8 mouse cellular contexts compared by ENCODE assay signal in the genomic region with DNA sequence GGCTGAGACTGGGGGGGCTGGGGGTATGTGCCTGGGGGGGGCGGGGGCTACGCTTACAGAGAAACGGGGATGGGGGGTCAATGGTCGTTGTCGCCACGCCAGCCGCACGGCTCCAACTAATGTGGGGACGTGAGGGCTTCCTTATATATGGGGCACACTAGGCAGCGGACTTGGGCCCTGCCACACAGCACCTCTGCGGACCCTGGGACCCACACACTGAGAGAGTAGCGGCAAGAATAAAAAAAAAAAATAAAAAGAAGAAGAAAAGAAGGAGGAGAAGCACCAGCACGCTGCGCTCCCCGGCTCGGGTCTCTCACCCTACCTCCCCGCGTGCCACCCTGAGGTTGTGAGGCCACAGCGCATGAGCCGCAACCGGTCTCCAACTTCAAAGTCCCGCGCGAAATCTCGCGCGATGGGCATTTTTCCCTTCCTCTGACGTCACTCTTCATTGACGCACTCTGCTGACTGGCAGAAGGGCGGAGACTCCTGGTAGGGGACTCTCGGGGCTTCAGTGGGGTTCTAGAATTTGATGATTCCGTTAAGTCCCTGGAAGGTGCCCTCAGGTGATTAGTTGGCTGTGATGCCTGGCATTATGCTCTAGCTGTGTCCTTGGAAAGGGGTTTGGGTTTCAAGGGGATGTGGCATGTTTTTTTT. TPM values are rescaled to one million over a fixed set of nuclear protein-coding genes. Genes with fewer than 3 reads are reported as not detected.
DNase-seq lines count a peak whose midpoint lies in the region; ATAC-seq and TF ChIP-seq lines count a peak whose summit lies in the region.

No protein-coding gene starts in this region.

- TF ChIP-seq EP300 in CH12.LX (IDR thresholded peaks at IDR 0.05; ENCODE audit: low read length), result no peak
- peak; percentile 57; the same call in 1 of the 2 replicates for TF ChIP-seq EP300 in heart, postnatal 0 days (IDR thresholded peaks at IDR 0.05; ENCODE audit: low read depth)

- H3K9me3 ChIP-seq in CH12.LX (replicated peaks; ENCODE audit: low read length), result no peaks in the 10 kb centered on the region
- H3K9me3 ChIP-seq in forebrain, embryonic 11.5 days (ENCODE audit: control insufficient read depth, low read length), result no peaks in the 10 kb centered on the region
- H3K9me3 ChIP-seq in heart, postnatal 0 days (replicated peaks; ENCODE audit: control insufficient read depth, low read length), result no peaks in the 10 kb centered on the region
- H3K9me3 ChIP-seq in liver, embryonic 16.5 days (replicated peaks; ENCODE audit: control insufficient read depth, low read length), result no peaks in the 10 kb centered on the region
- no peaks in the 10 kb centered on the region for H3K9me3 ChIP-seq in neural tube, embryonic 13.5 days

- TF ChIP-seq RAD21 in CH12.LX (IDR thresholded peaks at IDR 0.05; ENCODE audit: low read depth, low read length), result no peak

- in situ Hi-C loops in CH12.LX (cut with MboI; ENCODE audit: low pct_ligation_motif_present, low pct_unique_long_range_greater_than_20kb, low sequenced_read_pairs), result loop anchor here (10.0 to 25.0 kb wide), 2 partner anchors 78 to 141 kb away; no protein-coding TSS in a partner anchor

- peak; percentile 87 for DNase-seq in CH12.LX (ENCODE audit: extremely low read depth)
- DNase-seq in c-Kit-positive CD71-positive TER-119-negative erythroid progenitor cells, embryonic 14.5 days (ENCODE audit: low read depth), result peak; percentile 80
- DNase-seq in forebrain, embryonic 11.5 days (ENCODE audit: low spot score), result peak; percentile 91
- peak; percentile 89 for DNase-seq in heart, postnatal 0 days (ENCODE audit: low spot score)
- DNase-seq in kidney, postnatal 4 days, result peak; percentile 90 to 93

- 17% methylated on average over 31 of the region's 32 CpGs for WGBS in forebrain, embryonic 11.5 days
- WGBS in heart, postnatal 0 days, result 14% methylated on average over 30 of the region's 32 CpGs
- WGBS in liver, embryonic 16.5 days (ENCODE audit: insufficient replicate concordance), result 12% methylated on average over 32 of the region's 32 CpGs
- WGBS in neural tube, embryonic 13.5 days, result 16% methylated on average over 31 of the region's 32 CpGs

- peak; percentile 97 for TF ChIP-seq POLR2A in CH12.LX (IDR thresholded peaks at IDR 0.05; ENCODE audit: low read depth, low read length)
- peak; percentile 83 for TF ChIP-seq POLR2A in testis, adult 2 months (IDR thresholded peaks at IDR 0.05; ENCODE audit: control insufficient read depth, low read depth, low read length)

- H3K27ac ChIP-seq in CH12.LX (ENCODE audit: insufficient read depth, low read depth), result peak overlapping the region; percentile 55; the same call in 1 of the 2 replicates
- 0 out of 2 replicates have a peak overlapping the region, but pooled peaks have one; percentile 37 for H3K27ac ChIP-seq in forebrain, embryonic 11.5 days (ENCODE audit: low read depth, low read length)
- peak overlapping the region; percentile 78 for H3K27ac ChIP-seq in heart, postnatal 0 days (ENCODE audit: low read depth)
- peak overlapping the region; percentile 48 for H3K27ac ChIP-seq in liver, embryonic 16.5 days (ENCODE audit: low read length)
- H3K27ac ChIP-seq in neural tube, embryonic 13.5 days (replicated peaks), result peak overlapping the region; percentile 88
- H3K27ac ChIP-seq in testis, adult 2 months (ENCODE audit: control insufficient read depth, insufficient read depth, low read depth, low read length), result peak overlapping the region; percentile 74

- peak overlapping the region; percentile 78; the same call in 1 of the 2 replicates for H3K4me2 ChIP-seq in CH12.LX (ENCODE audit: insufficient read depth, low read depth, poor library complexity, severe bottlenecking)
- peak overlapping the region; percentile 59 for H3K4me2 ChIP-seq in forebrain, embryonic 11.5 days (ENCODE audit: low read depth, low read length, severe bottlenecking)
- peak overlapping the region; percentile 89 for H3K4me2 ChIP-seq in heart, postnatal 0 days (ENCODE audit: low read depth, low read length)
- H3K4me2 ChIP-seq in liver, embryonic 16.5 days (ENCODE audit: low read depth, low read length), result peak overlapping the region; percentile 75
- peak overlapping the region; percentile 55 for H3K4me2 ChIP-seq in neural tube, embryonic 13.5 days

- peak overlapping the region; percentile 64 to 98 (median 68) for H3K4me3 ChIP-seq in CH12.LX (replicated peaks in 1 of 3; ENCODE audit: low read depth in 2 of 3, low read length in 2 of 3, poor library complexity in 1 of 3)
- peak overlapping the region; percentile 51 for H3K4me3 ChIP-seq in forebrain, embryonic 11.5 days (ENCODE audit: low read depth, low read length)
- peak overlapping the region; percentile 59 for H3K4me3 ChIP-seq in heart, postnatal 0 days (ENCODE audit: low read depth, low read length)
- H3K4me3 ChIP-seq in liver, embryonic 16.5 days (ENCODE audit: low read depth, low read length), result peak overlapping the region; percentile 72
- peak overlapping the region; percentile 56 for H3K4me3 ChIP-seq in neural tube, embryonic 13.5 days
- peak overlapping the region; percentile 84 for H3K4me3 ChIP-seq in testis, adult 2 months (ENCODE audit: control insufficient read depth, low read depth, low read length)

- no peaks in the 10 kb centered on the region for H3K36me3 ChIP-seq in CH12.LX (replicated peaks in 1 of 2; ENCODE audit: control insufficient read depth in 1 of 2, insufficient read depth in 1 of 2, low read length in 1 of 2)
- H3K36me3 ChIP-seq in forebrain, embryonic 11.5 days (ENCODE audit: control insufficient read depth, insufficient read depth, low read length), result no peaks in the 10 kb centered on the region
- H3K36me3 ChIP-seq in heart, postnatal 0 days (replicated peaks; ENCODE audit: control insufficient read depth, insufficient read depth, low read length), result no peaks in the 10 kb centered on the region
- no peaks in the 10 kb centered on the region for H3K36me3 ChIP-seq in liver, embryonic 16.5 days (ENCODE audit: control insufficient read depth, insufficient read depth)
- no peaks in the 10 kb centered on the region for H3K36me3 ChIP-seq in neural tube, embryonic 13.5 days
- H3K36me3 ChIP-seq in testis, adult 2 months (ENCODE audit: control insufficient read depth, insufficient read depth, low read length), result no peaks in the 10 kb centered on the region

- ATAC-seq in forebrain, embryonic 11.5 days (replicated peaks; ENCODE audit: low FRiP score), result peak; percentile 93
- ATAC-seq in heart, postnatal 0 days (ENCODE audit: insufficient read depth, low read depth), result peak; percentile 95
- peak; percentile 95 for ATAC-seq in liver, embryonic 16.5 days (ENCODE audit: low read depth)
- peak; percentile 92 for ATAC-seq in neural tube, embryonic 13.5 days (ENCODE audit: low read depth)

- peaks cover 27% of the 10 kb centered on the region for H3K79me2 ChIP-seq in CH12.LX (replicated peaks; ENCODE audit: control insufficient read depth, extremely low read depth, insufficient read depth, poor library complexity, severe bottlenecking)

- dilution Hi-C loops in CH12.LX (cut with MboI; ENCODE audit: extremely low pct_ligation_motif_present, extremely low pct_unique_long_range_greater_than_20kb, low sequenced_read_pairs), result no loop called here

- peak overlapping the region; percentile 88 for H3K9ac ChIP-seq in CH12.LX (ENCODE audit: insufficient read depth, low read depth)
- H3K9ac ChIP-seq in forebrain, embryonic 11.5 days (ENCODE audit: low read length), result peak overlapping the region; percentile 66
- H3K9ac ChIP-seq in heart, postnatal 0 days (replicated peaks; ENCODE audit: low read depth, low read length), result peak overlapping the region; percentile 57
- H3K9ac ChIP-seq in liver, embryonic 16.5 days (ENCODE audit: low read depth, low read length), result peak overlapping the region; percentile 72
- H3K9ac ChIP-seq in neural tube, embryonic 13.5 days, result peak overlapping the region; percentile 81

- H3K27me3 ChIP-seq in CH12.LX (replicated peaks), result no peaks in the 10 kb centered on the region
- no peaks in the 10 kb centered on the region for H3K27me3 ChIP-seq in forebrain, embryonic 11.5 days (ENCODE audit: control insufficient read depth, insufficient read depth, low read length)
- no peaks in the 10 kb centered on the region for H3K27me3 ChIP-seq in heart, postnatal 0 days (ENCODE audit: control insufficient read depth, insufficient read depth, low read length)
- H3K27me3 ChIP-seq in liver, embryonic 16.5 days (ENCODE audit: control insufficient read depth, insufficient read depth, low read depth, low read length), result no peaks in the 10 kb centered on the region
- no peaks in the 10 kb centered on the region for H3K27me3 ChIP-seq in neural tube, embryonic 13.5 days
- no peaks in the 10 kb centered on the region for H3K27me3 ChIP-seq in testis, adult 2 months (ENCODE audit: control insufficient read depth, insufficient read depth, low read length)

- no peak for TF ChIP-seq CTCF in CH12.LX (conservative IDR thresholded peaks at IDR 0.05 in 1 of 2, IDR thresholded peaks at IDR 0.05 in 1 of 2; ENCODE audit: low read depth in 2 of 2, low read length in 2 of 2)
- no peak for TF ChIP-seq CTCF in heart, postnatal 0 days (IDR thresholded peaks at IDR 0.05; ENCODE audit: low read depth)
- TF ChIP-seq CTCF in testis, adult 2 months (IDR thresholded peaks at IDR 0.05; ENCODE audit: control insufficient read depth, insufficient read depth, insufficient replicate concordance, low read depth, low read length), result no peak

- no peaks in the 10 kb centered on the region for H3K4me1 ChIP-seq in CH12.LX (ENCODE audit: control insufficient read depth in 1 of 2, insufficient read depth in 2 of 2)
- H3K4me1 ChIP-seq in forebrain, embryonic 11.5 days (replicated peaks; ENCODE audit: control insufficient read depth, insufficient read depth, low read length), result no peaks in the 10 kb centered on the region
- no peaks in the 10 kb centered on the region for H3K4me1 ChIP-seq in heart, postnatal 0 days (ENCODE audit: control insufficient read depth, insufficient read depth)
- peaks cover 6% of the 10 kb centered on the region; the same call in 1 of the 2 replicates for H3K4me1 ChIP-seq in liver, embryonic 16.5 days (ENCODE audit: control insufficient read depth, low read depth, low read length)
- 0 out of 2 replicates have a peak, but pooled peaks cover 11% of the 10 kb centered on the region for H3K4me1 ChIP-seq in neural tube, embryonic 13.5 days (replicated peaks)
- H3K4me1 ChIP-seq in testis, adult 2 months (ENCODE audit: control insufficient read depth, insufficient read depth, low read length), result 0 out of 2 replicates have a peak, but pooled peaks cover 3% of the 10 kb centered on the region

RNA-seq across cellular contexts. Expression of a gene that starts 0.5 kb away (rescaled TPM):
- total RNA-seq in CH12.LX (2012; rRNA removed), result 7.0 and 10.1 TPM in 2 replicates
- 19.5 and 22.5 TPM in 2 replicates for total RNA-seq in CH12.LX (2014; rRNA removed)
- polyA plus RNA-seq in CH12.LX (2012; ENCODE audit: insufficient read length, low read depth), result 18.8 and 19.7 TPM in 2 replicates
- 4.7 and 4.9 TPM in 2 replicates for polyA plus RNA-seq in forebrain, embryonic 11.5 days (2014; fragmentation: Nextera tagmentation; extraction: Ambion mirVana)
- 0.62 and 5.7 TPM in 2 replicates for total RNA-seq in heart, postnatal 0 days (2014; rRNA removed; ENCODE audit: low replicate concordance)
- polyA plus RNA-seq in heart, postnatal 0 days (2015; fragmentation: Nextera tagmentation; extraction: Ambion mirVana), result 0.44 and 0.51 TPM in 2 replicates
- 0.47 and 0.51 TPM in 2 replicates for polyA plus RNA-seq in liver, embryonic 16.5 days (2015; fragmentation: Nextera tagmentation; extraction: Ambion mirVana)
- polyA plus RNA-seq in neural tube, embryonic 13.5 days (2015; fragmentation: Nextera tagmentation; extraction: Ambion mirVana), result 13.6 and 15.5 TPM in 2 replicates
- polyA plus RNA-seq in testis, adult 2 months (2012; rRNA removed), result 0.54 and 0.61 TPM in 2 replicates

RNA-seq across cellular contexts. Expression of a gene that starts 29.3 kb away (rescaled TPM):
- total RNA-seq in CH12.LX (2012; rRNA removed) (18.6 and 26.7 TPM in 2 replicates), CH12.LX (2014; rRNA removed) (61.2 and 70.3 TPM in 2 replicates)
- 47.9 and 53.0 TPM in 2 replicates for polyA plus RNA-seq in CH12.LX (2012; ENCODE audit: insufficient read length, low read depth)
- 35.5 and 36.2 TPM in 2 replicates for polyA plus RNA-seq in forebrain, embryonic 11.5 days (2014; fragmentation: Nextera tagmentation; extraction: Ambion mirVana)
- total RNA-seq in heart, postnatal 0 days (2014; rRNA removed; ENCODE audit: low replicate concordance), result 16.6 and 19.0 TPM in 2 replicates
- 10.5 and 10.7 TPM in 2 replicates for polyA plus RNA-seq in heart, postnatal 0 days (2015; fragmentation: Nextera tagmentation; extraction: Ambion mirVana)
- 12.2 and 13.4 TPM in 2 replicates for polyA plus RNA-seq in liver, embryonic 16.5 days (2015; fragmentation: Nextera tagmentation; extraction: Ambion mirVana)
- 23.9 and 29.0 TPM in 2 replicates for polyA plus RNA-seq in neural tube, embryonic 13.5 days (2015; fragmentation: Nextera tagmentation; extraction: Ambion mirVana)
- 3.7 and 4.7 TPM in 2 replicates for polyA plus RNA-seq in testis, adult 2 months (2012; rRNA removed)

RNA-seq across cellular contexts. Expression of a gene that starts 29.5 kb away (rescaled TPM):
- total RNA-seq in CH12.LX (2012; rRNA removed) (30.7 and 48.7 TPM in 2 replicates), CH12.LX (2014; rRNA removed) (90.4 and 96.7 TPM in 2 replicates)
- 96.6 and 141 TPM in 2 replicates for polyA plus RNA-seq in CH12.LX (2012; ENCODE audit: insufficient read length, low read depth)
- polyA plus RNA-seq in forebrain, embryonic 11.5 days (2014; fragmentation: Nextera tagmentation; extraction: Ambion mirVana), result 119 and 121 TPM in 2 replicates
- 24.1 and 75.9 TPM in 2 replicates for total RNA-seq in heart, postnatal 0 days (2014; rRNA removed; ENCODE audit: low replicate concordance)
- 210 and 213 TPM in 2 replicates for polyA plus RNA-seq in heart, postnatal 0 days (2015; fragmentation: Nextera tagmentation; extraction: Ambion mirVana)
- polyA plus RNA-seq in liver, embryonic 16.5 days (2015; fragmentation: Nextera tagmentation; extraction: Ambion mirVana), result 61.6 and 65.5 TPM in 2 replicates
- polyA plus RNA-seq in neural tube, embryonic 13.5 days (2015; fragmentation: Nextera tagmentation; extraction: Ambion mirVana), result 129 and 135 TPM in 2 replicates
- polyA plus RNA-seq in testis, adult 2 months (2012; rRNA removed), result 20.6 and 25.4 TPM in 2 replicates

Comparison
In these comparisons a context has a peak if more than half of its experiments do, and no peak if none do; other contexts are left out.
1. Peak in every context shown above with its lines: DNase-seq, ATAC-seq, H3K4me3 ChIP-seq and H3K27ac ChIP-seq.
2. H3K27ac ChIP-seq: peak in every context shown above with its lines; median percentile 88 in neural tube, embryonic 13.5 days; 78 in heart, postnatal 0 days; 74 in testis, adult 2 months; 55 in CH12.LX; 48 in liver, embryonic 16.5 days; 37 in forebrain, embryonic 11.5 days.